Mouse (Mus musculus): Measurements from ENCODE around the gene D230025D16Rik.

Gene D230025D16Rik

GRCm38 (mm10) chr8:105237442-105238142 lies 12.6 kb downstream of the D230025D16Rik start:
- DNase-seq (ENCODE audit: extremely low spot score, low read depth, low spot score) = no peak

- no peak for DNase-seq (ENCODE audit: extremely low spot score, low read depth, low spot score)
These were observed 16.1 kb downstream of the D230025D16Rik start for GRCm38 (mm10) chr8:105241016-105241415.

- no peak for DNase-seq (ENCODE audit: extremely low spot score, low read depth, low spot score)
These were observed 27.0 kb downstream of the D230025D16Rik start for GRCm38 (mm10) chr8:105251954-105252353.

GRCm38 (mm10) chr8:105252680-105253537 lies 28.0 kb downstream of the D230025D16Rik start:
- no peak for DNase-seq (ENCODE audit: extremely low spot score, low read depth, low spot score)

- no peak for DNase-seq (ENCODE audit: extremely low spot score, low read depth, low spot score)
These were observed 28.8 kb downstream of the D230025D16Rik start for GRCm38 (mm10) chr8:105253766-105254151.

GRCm38 (mm10) chr8:105254152-105254965 lies 29.4 kb downstream of the D230025D16Rik start:
- DNase-seq (ENCODE audit: extremely low spot score, low read depth, low spot score) = no peak

GRCm38 (mm10) chr8:105254966-105255350 lies 30.0 kb downstream of the D230025D16Rik start, which contains the start of gene B3gnt9:
TSS of gene B3gnt9 (minus strand) at chr8:105255153.
- no peak for DNase-seq (ENCODE audit: extremely low spot score, low read depth, low spot score)

- DNase-seq (ENCODE audit: extremely low spot score, low read depth, low spot score) = no peak
These were observed 32.6 kb downstream of the D230025D16Rik start for GRCm38 (mm10) chr8:105257318-105258114.

- DNase-seq (ENCODE audit: extremely low spot score, low read depth, low spot score) = no peak
These were observed 34.2 kb downstream of the D230025D16Rik start for GRCm38 (mm10) chr8:105258911-105259720.

GRCm38 (mm10) chr8:105259721-105260320 lies 34.9 kb downstream of the D230025D16Rik start:
- no peak for DNase-seq (ENCODE audit: extremely low spot score, low read depth, low spot score)

- no peak for DNase-seq (ENCODE audit: extremely low spot score, low read depth, low spot score)
These were observed 35.6 kb downstream of the D230025D16Rik start for GRCm38 (mm10) chr8:105260371-105261099.

GRCm38 (mm10) chr8:105261326-105261980 lies 36.5 kb downstream of the D230025D16Rik start:
- DNase-seq (ENCODE audit: extremely low spot score, low read depth, low spot score) = no peak

GRCm38 (mm10) chr8:105263244-105263912 lies 38.4 kb downstream of the D230025D16Rik start:
- no peak for DNase-seq (ENCODE audit: extremely low spot score, low read depth, low spot score)

- DNase-seq (ENCODE audit: extremely low spot score, low read depth, low spot score) = no peak
These were observed 39.4 kb downstream of the D230025D16Rik start, which contains the start of the genes Tradd and Fbxl8 for GRCm38 (mm10) chr8:105264024-105264982. TSS of gene Tradd (minus strand) at chr8:105264609. TSS of gene Fbxl8 (plus strand) at chr8:105264648.

- no peak for DNase-seq (ENCODE audit: extremely low spot score, low read depth, low spot score)
These were observed 40.2 kb downstream of the D230025D16Rik start for GRCm38 (mm10) chr8:105265128-105265527.

- DNase-seq (ENCODE audit: extremely low spot score, low read depth, low spot score) = no peak
These were observed 41.8 kb downstream of the D230025D16Rik start for GRCm38 (mm10) chr8:105266775-105267174.
